Mouse (Mus musculus): Measurements from ENCODE around the gene Parp2. TPM values are rescaled to one million over a fixed set of nuclear protein-coding genes. Genes with fewer than 3 reads are reported as not detected.
A peak's percentile ranks its signal among the peaks of the same experiment; 100 is the strongest.
"Not testable (repeated sequence)": the region's sequence is repeated elsewhere in the genome, so short reads cannot be mapped to it uniquely, and the experiment has no call there.

Parp2 gene
- total RNA-seq (2021), result 29.2 and 37.8 TPM in 2 replicates
- long read RNA-seq, experiment 1, transcript Parp2-206 (15 exons, 2,173 nt), result minor isoform, 6 of 48 reads
- long read RNA-seq, experiment 1, transcript Parp2-201 (16 exons, 1,894 nt), result major isoform, 31 of 48 reads
- long read RNA-seq, experiment 1, partial matches to known transcripts, result 7 of 48 reads
- long read RNA-seq, experiment 1, other reads (novel, unspliced or antisense), result 4 of 48 reads
- long read RNA-seq, experiment 2, transcript Parp2-201 (16 exons, 1,894 nt), result major isoform, 18 of 30 reads
- long read RNA-seq, experiment 2, partial matches to known transcripts, result 4 of 30 reads
- long read RNA-seq, experiment 2, other reads (novel, unspliced or antisense), result 6 of 30 reads

- peak; percentile 97 for DNase-seq
Measured at GRCm38 (mm10) chr14:50807487-50808072, at the start of gene Parp2, which contains the start of gene Ccnb1ip1. Gene Parp2 (plus strand): TSS chr14:50807841. Gene Ccnb1ip1 (minus strand): TSS chr14:50807732.

GRCm38 (mm10) chr14:50758416-50759085 is 49.1 kb upstream of the Parp2 start:
- DNase-seq, result no peak

- peak; percentile 50 for DNase-seq
Measured at GRCm38 (mm10) chr14:50765736-50766135, 41.9 kb upstream of the Parp2 start.

- peak; percentile 14 for DNase-seq
Measured at GRCm38 (mm10) chr14:50771342-50771741, 36.3 kb upstream of the Parp2 start.

GRCm38 (mm10) chr14:50782166-50782565 is 25.5 kb upstream of the Parp2 start:
- no peak for DNase-seq

- no peak for DNase-seq
Measured at GRCm38 (mm10) chr14:50784391-50785250, 23.0 kb upstream of the Parp2 start.

GRCm38 (mm10) chr14:50785251-50785637 is 22.4 kb upstream of the Parp2 start, which contains the start of gene Ttc5:
Gene Ttc5 (minus strand): TSS chr14:50785519.
- DNase-seq, result peak; percentile 95

GRCm38 (mm10) chr14:50788157-50788556 is 19.5 kb upstream of the Parp2 start:
- DNase-seq, result no peak

GRCm38 (mm10) chr14:50795261-50795935 is 12.2 kb upstream of the Parp2 start:
- no peak for DNase-seq

GRCm38 (mm10) chr14:50795965-50796364 is 11.7 kb upstream of the Parp2 start:
- DNase-seq, result no peak

GRCm38 (mm10) chr14:50796464-50796863 is 11.2 kb upstream of the Parp2 start:
- no peak for DNase-seq

- peak; percentile 15 for DNase-seq
Measured at GRCm38 (mm10) chr14:50798512-50798911, 9.1 kb upstream of the Parp2 start.

- DNase-seq, result peak; percentile 37
Measured at GRCm38 (mm10) chr14:50799502-50800259, 8.0 kb upstream of the Parp2 start.

- no peak for DNase-seq
Measured at GRCm38 (mm10) chr14:50802441-50802840, 5.2 kb upstream of the Parp2 start.

- peak; percentile 35 for DNase-seq
Measured at GRCm38 (mm10) chr14:50802843-50803562, 4.6 kb upstream of the Parp2 start.

GRCm38 (mm10) chr14:50804683-50805082 is 3.0 kb upstream of the Parp2 start:
- no peak for DNase-seq

- DNase-seq, result not testable (repeated sequence)
Measured at GRCm38 (mm10) chr14:50806469-50806868, 1.2 kb upstream of the Parp2 start.

- DNase-seq, result no peak
Measured at GRCm38 (mm10) chr14:50813060-50813459, 5.4 kb downstream of the Parp2 start.

- DNase-seq, result no peak
Measured at GRCm38 (mm10) chr14:50823240-50823639, 15.6 kb downstream of the Parp2 start.

- DNase-seq, result no peak
Measured at GRCm38 (mm10) chr14:50824219-50824618, 16.6 kb downstream of the Parp2 start.
